Mouse (Mus musculus) heart, adult 8-10 months (tissue): ENCODE data around the gene Ptchd4. TPM values are rescaled to one million over a fixed set of nuclear protein-coding genes. Genes with fewer than 3 reads are reported as not detected.

Experiments
- DNase-seq: peaks from one replicate; pipeline ENCODE4 v3.0.0; 2022; ENCODE audit warnings: low spot score
- total RNA-seq, 4 experiments: library from RNA; stranded (reverse); gene quantifications; 2 replicates each; pipeline ENCODE4 v1.2.4; 2022

Ptchd4 gene
- total RNA-seq, 4 experiments from 2014 or later = not detected

DNA sequence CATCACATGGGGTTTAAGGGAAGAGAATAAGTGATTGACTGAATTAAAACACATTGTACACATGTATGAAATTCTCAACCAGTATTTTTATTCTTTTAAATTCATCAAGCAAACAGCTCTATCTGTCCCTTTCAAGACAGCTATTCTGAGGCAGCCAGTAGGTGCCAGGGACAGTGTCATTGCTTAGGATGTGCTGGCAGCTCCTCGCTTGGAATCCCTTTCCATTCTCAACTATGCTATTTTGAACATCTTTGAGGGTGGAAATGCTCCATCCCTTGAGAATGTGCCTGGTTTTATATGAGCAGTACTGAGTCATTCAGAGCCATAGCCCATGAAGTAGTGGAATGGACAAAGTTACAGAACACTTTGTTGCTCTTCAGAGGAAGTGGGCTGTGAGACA, 112.2 kb downstream of the Ptchd4 start:
- DNase-seq = no peak

DNA sequence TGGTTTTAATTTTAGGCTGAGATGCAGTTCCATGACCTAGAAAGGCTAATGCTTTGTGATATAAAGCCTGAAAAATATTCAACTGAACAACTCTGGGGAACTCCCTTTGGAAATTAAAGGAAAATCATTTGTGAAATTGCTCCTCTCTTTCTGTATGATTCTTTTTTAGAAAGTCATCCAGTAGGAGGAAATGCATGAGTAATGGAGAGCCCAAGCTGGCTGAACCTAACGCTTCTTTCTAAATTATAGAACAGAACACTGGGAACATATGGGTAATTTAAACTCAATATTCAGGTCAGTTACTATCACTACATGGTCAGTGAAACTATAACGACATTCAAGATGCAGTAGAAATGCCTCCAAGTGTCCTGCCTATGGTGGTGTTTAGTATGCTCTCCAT, 114.6 kb downstream of the Ptchd4 start:
- DNase-seq = no peak

DNA sequence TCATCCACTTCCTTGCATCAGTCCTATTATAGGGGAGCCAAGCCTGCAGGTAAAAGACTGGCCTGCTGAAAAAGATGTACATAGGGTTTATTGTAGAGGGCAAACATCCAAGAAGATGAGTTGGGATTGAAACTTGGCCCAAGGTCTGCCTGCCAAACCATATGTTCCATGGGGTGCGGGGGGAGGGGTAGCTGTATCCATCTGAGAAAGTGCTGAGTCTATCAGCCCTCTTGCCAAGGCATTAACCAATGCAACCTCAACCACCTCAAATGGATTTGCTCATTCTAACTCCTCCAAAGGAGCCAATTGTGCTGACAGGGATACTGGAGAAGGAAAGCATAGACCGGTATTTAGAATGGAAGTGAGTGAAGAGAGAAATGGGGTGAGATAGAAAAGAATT, 136.5 kb downstream of the Ptchd4 start:
- no peak for DNase-seq

DNA sequence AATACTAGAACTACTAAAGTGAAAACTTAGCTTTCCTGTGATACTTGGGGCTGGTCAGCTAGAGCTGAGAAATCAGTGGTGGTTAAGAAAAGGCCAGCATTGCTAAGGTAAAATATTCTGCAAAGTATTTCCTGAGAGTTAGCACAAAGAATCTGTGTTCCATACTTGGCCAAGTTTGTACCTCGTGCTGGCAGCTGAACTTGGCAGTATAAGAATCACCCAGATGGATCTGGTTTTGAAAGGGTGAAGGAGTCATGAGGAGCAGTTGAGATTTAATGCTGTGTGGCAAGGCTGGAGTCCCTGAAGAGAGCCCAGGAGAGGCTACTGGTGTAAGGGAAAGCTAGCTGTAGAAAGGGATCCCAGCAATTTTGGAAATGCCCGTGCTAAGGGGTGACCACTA, 140.7 kb downstream of the Ptchd4 start:
- no peak for DNase-seq

DNA sequence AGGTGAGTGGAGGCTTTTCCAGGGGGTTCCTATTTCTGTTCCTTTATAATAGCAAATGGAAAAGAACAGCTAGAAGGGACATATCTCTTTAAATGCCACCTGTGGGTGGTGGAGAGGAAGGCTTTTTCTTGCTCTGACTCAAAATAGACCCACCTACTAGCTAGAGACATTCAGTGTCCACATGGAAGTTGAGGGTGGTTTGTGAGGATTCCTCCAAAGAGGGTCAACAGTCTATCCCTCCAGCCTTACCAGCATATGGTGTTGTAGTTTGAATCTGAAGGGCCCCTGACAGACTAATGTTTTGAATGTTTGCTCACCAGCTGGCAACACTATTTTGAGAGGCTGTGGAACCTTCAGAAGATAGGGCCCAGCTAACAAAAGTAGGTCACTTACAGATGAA, 147.0 kb downstream of the Ptchd4 start:
- no peak for DNase-seq

DNA sequence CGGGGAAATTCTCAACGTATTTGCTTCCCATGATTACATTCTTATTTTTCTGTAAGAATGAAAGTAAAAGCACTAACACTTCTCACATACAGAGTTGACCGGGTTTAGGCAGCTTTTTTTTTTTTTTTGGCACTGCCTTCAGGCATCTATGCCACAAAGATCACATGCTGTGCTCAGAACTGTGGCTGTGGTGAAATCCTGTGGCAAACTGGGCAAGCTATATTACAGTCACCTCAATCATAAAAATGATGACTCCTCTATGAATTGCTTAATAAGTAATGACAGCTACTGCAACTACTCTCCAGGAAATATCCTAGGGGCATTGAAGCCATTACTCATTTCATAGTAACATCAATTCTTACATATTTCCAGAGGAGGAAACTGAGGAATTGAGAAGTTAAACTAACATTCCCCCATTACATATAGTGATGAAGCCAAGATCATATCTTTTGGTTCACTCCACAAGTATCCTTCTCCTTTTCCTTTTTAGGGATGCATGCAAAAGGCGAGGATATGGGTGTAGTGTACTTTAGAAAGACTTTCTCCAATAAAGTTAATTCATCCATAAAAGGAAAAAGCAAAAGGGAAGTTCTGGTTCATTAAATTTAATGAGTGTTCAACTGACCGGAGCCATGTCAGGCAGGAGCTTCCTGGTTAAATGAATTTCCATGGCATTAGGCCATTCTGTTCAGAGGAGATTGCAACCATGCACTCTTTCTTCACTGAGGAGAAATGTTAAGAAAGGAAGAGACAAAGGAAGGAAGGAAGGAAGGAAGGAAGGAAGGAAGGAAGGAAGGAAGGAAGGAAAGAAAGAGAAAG, 164.6 kb downstream of the Ptchd4 start:
- DNase-seq = no peak

DNA sequence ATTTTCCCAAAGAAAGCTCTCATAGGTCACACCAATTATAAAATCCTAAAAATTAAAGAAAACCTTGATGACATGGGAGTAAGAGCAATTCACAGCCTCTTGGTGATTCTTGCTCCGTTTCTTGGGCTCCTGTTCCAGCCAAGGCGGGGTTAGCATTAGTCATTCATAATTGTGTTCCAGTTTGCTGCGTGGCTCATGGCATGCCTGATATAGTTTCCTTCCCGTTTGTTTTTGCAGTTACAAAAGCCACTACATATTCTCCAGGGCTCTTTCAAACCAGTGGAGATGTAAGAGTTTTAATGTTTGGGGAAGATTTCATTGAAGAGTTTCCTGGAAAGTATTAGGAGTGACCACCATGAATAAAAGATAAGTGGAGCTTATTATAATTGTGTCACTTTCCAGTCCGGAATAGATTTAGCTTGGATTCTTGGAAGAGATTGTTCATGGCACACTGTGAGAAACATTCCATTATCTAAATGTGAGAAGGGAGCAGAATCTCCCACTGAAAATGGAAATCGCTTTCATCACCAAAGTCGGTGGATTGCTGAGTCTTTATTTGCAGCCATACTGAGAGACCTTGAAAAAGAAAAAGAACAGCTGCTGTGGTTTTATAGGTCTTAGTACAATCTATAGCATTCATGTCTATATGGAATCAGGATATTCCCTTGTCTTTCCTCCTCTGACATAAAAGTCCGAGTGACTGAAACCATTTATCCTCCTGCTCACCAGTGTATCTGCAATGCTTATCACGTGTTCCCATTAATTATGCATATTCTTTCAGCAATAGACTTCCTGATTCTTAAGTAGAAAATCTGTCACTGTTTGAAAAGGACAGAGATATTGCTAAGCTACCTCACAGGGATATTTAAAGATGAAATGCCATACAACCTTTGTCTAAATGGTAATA, 193.9 kb downstream of the Ptchd4 start:
- DNase-seq = no peak

DNA sequence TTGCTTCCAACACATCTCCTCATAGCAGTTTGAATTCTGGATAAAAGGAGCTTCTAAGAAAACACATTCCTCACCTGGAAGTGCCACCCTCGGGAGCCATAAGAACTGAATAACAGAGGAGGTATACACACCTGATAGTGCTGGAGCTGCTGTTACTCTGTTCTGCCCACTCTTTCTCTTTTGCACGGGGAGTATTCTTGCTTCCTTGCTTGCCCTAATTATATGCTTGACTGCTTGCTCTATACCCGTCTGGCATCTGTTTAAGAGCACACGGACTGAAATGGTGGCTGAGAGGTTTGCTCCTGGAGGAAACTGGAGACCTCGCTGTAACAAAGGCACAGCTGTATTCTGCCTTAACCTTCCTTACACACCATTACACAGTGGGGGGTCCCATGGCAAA, 214.4 kb downstream of the Ptchd4 start:
- DNase-seq = no peak

DNA sequence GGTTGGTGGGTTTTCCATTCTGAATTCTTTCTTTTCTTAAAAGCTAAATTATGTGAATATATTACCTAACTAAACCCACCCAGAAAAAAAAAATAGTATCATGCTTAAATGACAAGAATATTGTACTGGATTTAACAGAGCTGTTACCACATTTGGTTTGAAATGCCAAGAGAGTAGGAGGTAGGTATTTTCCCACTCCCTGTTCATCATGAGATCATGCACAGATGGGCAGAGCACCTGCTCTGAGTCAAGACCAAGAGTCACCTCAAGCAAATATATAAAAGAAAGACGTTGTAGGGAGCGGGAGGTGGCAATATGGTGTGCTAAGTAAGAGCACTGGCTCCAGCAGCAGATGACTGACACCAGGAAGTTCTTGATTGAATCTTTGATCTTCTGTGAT, 233.8 kb downstream of the Ptchd4 start:
- no peak for DNase-seq
